Mouse (Mus musculus) kidney, adult 2 months (tissue): Measurements from ENCODE around the gene Hpdl. TPM values are rescaled to one million over a fixed set of nuclear protein-coding genes. Genes with fewer than 3 reads are reported as not detected.

ENCODE experiments used
- DNase-seq: peaks from one replicate; pipeline ENCODE4 v3.0.0; 2021
- H3K27ac ChIP-seq: fragments of 200-500 bp; 2 replicates; pipeline ENCODE4 v1.5.1; 2012; ENCODE audit warnings: low read depth, low read length, control low read depth, inconsistent platforms; ENCODE audit not compliant: insufficient read depth
- H3K27me3 ChIP-seq: fragments of 200-500 bp; replicated peaks from 2 replicates; pipeline ENCODE4 v1.6.1; 2012; ENCODE audit warnings: mild to moderate bottlenecking, moderate library complexity, low read length, inconsistent platforms; ENCODE audit not compliant: control insufficient read depth, insufficient read depth
- H3K36me3 ChIP-seq: fragments of 200-500 bp; 2 replicates; pipeline ENCODE4 v1.6.1; 2012; ENCODE audit warnings: mild to moderate bottlenecking, moderate library complexity, low read length, inconsistent platforms; ENCODE audit not compliant: control insufficient read depth, insufficient read depth
- H3K4me1 ChIP-seq: fragments of 200-500 bp; 2 replicates; pipeline ENCODE4 v1.6.1; 2011; ENCODE audit warnings: low read length; ENCODE audit not compliant: control insufficient read depth, insufficient read depth
- H3K4me3 ChIP-seq: fragments of 200-500 bp; 2 replicates; pipeline ENCODE4 v1.5.1; 2011; ENCODE audit warnings: mild to moderate bottlenecking, low read depth, low read length, control low read depth; ENCODE audit not compliant: insufficient read depth
- CTCF ChIP-seq: fragments of 200-500 bp; conservative IDR thresholded peaks from 2 replicates; pipeline ENCODE4 v1.5.1; 2011; ENCODE audit warnings: low read depth, mild to moderate bottlenecking, control low read depth, low read length, moderate library complexity, mixed read lengths; ENCODE audit not compliant: insufficient read depth, insufficient read length
- POLR2A ChIP-seq: fragments of 200-500 bp; IDR thresholded peaks from one replicate; pipeline ENCODE4 v1.6.1; 2011; ENCODE audit warnings: low read depth, low read length, control low read depth
- WGBS: fragments of 180-500 bp; shearing (Covaris S2); methylation state at CpG from one replicate; pipeline ENCODE4 v1.1.7; 2018; 5-methylcytosine and 5-hydroxymethylcytosine counted together
- polyA plus RNA-seq: library from polyadenylated mRNA; depleted of rRNA; stranded (reverse); fragments of >200 nt; gene quantifications from 2 replicates; pipeline ENCODE4 v1.2.3, GENCODE M21; 2012

Gene Hpdl
- polyA plus RNA-seq, 1 experiment = 2.5 TPM

DNA sequence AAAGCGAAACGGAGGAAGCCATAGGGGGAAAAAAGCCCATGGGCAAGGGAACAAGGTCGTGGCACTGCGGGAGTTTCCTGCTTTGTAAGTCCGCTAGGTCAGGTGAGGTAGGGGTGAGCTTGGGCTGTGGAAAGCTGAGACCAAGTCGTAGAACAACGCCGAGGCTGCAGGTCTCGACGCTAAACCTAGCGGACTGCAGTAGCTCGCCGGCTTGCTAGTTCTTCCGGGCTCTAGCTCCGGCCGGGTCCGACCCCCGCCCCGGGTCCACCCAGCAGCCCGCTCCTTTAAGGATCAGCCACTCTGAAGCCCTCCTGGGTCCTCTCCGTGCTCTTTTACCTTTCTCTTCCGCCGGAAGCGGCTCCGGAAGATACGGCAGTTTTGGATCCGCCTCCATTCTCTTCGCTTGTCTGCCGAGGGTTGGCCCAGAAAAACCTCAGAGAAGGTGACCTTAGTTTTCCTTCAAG lies 3.1 kb upstream of the Hpdl start:
- Histone ChIP-seq H3K36me3 (no peaks in the 10 kb centered on the region), H3K27me3 (no peaks in the 10 kb centered on the region), H3K4me3 (peak overlapping the region; percentile 65), H3K4me1 (peaks cover 3% of the 10 kb centered on the region; the same call in 1 of the 2 replicates), H3K27ac (peak overlapping the region; percentile 94)
- DNase-seq = peak; percentile 90
- TF ChIP-seq CTCF = no peak
- TF ChIP-seq POLR2A = peak; percentile 58
- WGBS = under 1% methylated on average over 29 of the region's 29 CpGs

DNA sequence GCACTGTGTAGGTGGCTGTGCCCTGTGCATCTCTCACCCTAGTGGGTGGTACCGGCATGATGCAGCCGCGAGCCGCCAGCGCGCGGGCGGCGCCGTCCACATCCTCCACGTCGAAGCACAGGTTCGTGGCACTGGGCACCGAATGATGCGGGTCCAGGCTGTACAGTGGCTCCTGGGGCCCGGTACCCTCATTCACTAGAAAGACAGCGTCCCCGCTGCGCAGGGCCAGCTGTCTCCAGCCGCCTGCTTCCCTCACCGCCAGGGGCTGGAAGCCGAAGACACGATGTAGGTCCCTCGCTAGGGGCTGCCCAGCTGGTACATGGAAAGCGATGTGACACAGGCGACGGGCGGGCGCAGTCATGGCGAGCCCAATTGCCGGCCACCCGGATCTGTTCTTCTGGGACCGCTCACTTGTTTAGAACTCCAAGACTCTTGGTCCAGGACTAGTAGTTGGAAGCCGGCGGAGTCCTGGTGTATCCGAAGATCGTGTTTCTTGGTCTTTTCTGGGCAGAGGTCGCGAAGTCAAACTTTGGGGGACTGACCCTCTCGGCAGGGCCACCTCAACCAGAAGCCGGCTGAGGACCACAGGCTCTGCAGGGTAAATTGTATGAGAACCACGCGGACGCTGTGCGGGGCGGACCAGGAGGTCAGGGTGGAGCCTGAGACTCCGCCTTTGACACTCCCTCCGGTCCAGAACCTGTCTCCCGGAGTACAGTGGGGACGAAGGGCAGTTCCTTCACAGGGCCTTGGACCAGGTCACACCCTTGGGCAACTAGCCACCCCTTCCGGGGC lies 409 bp downstream of the Hpdl start:
- 1% methylated on average over 51 of the region's 51 CpGs for WGBS
- peak overlapping the region; percentile 57 for H3K4me3 ChIP-seq

DNA sequence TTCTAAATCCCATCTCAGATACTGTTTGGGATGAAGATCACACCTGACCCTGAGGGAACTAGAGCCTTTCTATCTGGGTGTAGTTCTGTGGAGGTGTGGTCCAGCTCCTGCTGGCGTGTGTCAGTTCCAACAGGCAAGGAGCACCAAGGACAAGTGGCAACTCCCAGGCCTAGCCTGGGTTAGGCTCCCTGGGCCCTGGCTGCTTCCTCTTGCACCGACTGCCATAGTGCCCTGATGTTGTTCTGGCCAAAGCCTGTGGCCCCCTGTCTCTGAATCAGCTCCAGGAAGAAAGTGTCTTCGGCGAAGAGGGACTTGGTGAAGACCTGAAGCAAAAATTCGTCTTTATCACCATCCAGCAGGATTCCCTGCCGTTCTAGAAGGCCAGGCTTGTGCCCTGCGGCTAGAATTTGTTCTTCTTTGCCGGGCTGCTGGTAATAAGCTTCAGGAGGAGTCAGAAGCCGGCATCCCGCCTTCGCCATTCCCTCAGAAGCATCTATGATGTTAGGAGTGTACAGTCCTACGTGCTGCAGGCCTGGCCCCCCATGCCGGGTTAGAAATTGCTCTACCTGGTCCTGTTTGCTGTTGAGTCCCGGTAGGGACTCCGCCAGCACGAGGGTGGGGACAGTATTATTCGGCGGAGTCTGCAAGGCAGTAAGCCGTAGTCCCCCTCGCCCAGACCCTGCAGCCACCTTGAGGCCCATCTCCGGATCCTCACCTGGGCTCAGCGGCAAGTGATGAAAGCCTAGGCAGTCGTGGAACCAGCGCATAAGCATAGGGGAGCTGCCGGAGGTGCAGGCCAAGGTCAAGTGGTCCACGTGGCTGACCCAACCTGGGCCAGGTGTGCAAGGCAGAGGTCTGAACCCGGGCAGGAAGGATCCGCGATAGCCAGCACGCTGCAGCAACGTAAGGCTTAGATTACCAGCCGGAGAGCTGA lies 1.3 kb downstream of the Hpdl start:
- Histone ChIP-seq H3K36me3 (no peaks in the 10 kb centered on the region), H3K4me3 (peak overlapping the region; percentile 57), H3K27me3 (no peaks in the 10 kb centered on the region), H3K27ac (no peak overlapping the region), H3K4me1 (no peaks in the 10 kb centered on the region)
- WGBS = 48% methylated on average over 32 of the region's 32 CpGs
- no peak for DNase-seq
- TF ChIP-seq CTCF = no peak
- TF ChIP-seq POLR2A = no peak

More for the DNA sequence above, 409 bp downstream of the Hpdl start:
- TF ChIP-seq POLR2A (peak; percentile 58), CTCF (0 out of 2 replicates have a peak, but pooled peaks have one; percentile 23)
- H3K4me1 ChIP-seq = peaks cover 3% of the 10 kb centered on the region; the same call in 1 of the 2 replicates
- H3K36me3 ChIP-seq = no peaks in the 10 kb centered on the region
- DNase-seq = peak; percentile 97
- H3K27ac ChIP-seq = no peak overlapping the region
- no peaks in the 10 kb centered on the region for H3K27me3 ChIP-seq

DNA sequence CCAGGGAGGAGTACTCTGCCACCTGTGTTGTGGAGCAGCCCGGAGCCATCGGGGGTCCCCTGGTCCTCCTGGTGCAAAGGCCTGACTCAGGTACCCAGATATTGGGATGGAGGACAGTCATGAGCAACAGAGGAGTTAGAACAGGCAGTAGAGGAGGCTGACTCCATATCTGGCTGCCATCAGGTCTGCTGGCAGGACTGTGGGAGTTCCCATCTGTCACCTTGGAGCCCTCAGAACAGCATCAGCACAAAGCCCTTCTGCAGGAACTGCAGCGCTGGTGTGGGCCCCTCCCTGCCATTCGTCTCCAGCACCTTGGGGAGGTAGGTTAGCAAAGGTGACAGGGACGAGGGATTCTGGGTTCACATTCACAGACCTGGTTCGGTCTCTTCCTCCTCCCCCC lies 4.0 kb downstream of the Hpdl start:
- H3K4me3 ChIP-seq = no peak overlapping the region
- H3K4me1 ChIP-seq = no peaks in the 10 kb centered on the region
- WGBS = 94% methylated on average over 6 of the region's 6 CpGs
- DNase-seq = no peak
- H3K27ac ChIP-seq = no peak overlapping the region
- no peaks in the 10 kb centered on the region for H3K36me3 ChIP-seq
- no peak for TF ChIP-seq POLR2A
- TF ChIP-seq CTCF = no peak
- no peaks in the 10 kb centered on the region for H3K27me3 ChIP-seq

DNA sequence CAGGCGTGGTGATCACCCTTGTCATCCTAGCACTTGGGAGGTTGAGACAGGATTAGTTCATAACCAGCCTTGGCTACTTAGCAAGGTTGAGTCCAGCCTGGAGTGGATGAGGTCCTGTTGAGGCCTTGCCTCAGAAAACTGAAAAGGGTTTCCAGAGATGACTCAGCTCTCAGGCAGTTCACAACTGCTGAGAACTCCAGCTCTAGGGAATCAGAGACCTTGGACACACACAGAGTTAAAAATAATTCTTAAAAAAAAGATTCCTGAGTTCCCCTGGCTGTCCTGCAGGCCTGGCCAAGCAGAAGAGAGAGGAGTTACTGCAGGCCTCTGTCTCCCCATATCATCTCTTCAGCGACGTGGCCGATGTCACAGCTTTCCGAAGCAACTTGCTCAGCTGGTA lies 6.2 kb downstream of the Hpdl start:
- no peaks in the 10 kb centered on the region for H3K27me3 ChIP-seq

DNA sequence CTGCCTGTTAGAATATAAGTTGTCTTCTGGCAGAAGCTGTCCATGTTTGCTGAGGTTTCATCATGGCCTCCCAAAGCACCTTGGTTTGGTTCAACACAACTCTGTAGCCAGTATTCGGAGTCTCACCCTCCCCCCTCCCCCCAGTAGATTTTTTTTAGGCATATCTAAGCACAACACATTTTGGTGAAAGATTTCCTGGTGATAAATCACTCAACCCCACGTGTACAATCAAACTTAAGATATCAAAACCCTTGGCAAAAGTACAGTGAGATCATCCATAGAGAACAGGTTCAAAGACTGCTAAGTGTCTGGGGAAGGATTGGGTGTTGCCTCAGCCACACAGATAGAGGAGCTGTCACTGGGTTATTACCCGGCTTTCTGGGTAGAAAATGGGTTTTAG lies 10.5 kb downstream of the Hpdl start:
- DNase-seq = no peak
- Histone ChIP-seq H3K4me1 (peaks cover 4% of the 10 kb centered on the region; the same call in 1 of the 2 replicates), H3K27ac (no peak overlapping the region), H3K4me3 (no peak overlapping the region), H3K27me3 (no peaks in the 10 kb centered on the region), H3K36me3 (no peaks in the 10 kb centered on the region)
- 66% methylated on average over 3 of the region's 3 CpGs for WGBS
- no peak for TF ChIP-seq CTCF
- TF ChIP-seq POLR2A = no peak

More for the DNA sequence above, 6.2 kb downstream of the Hpdl start:
- Histone ChIP-seq H3K36me3 (no peaks in the 10 kb centered on the region), H3K4me1 (no peaks in the 10 kb centered on the region), H3K27ac (no peak overlapping the region), H3K4me3 (no peak overlapping the region)
- no peak for DNase-seq
- WGBS = 87% methylated on average over 5 of the region's 5 CpGs
- no peak for TF ChIP-seq POLR2A
- no peak for TF ChIP-seq CTCF
